Mouse (Mus musculus): ENCODE measurements around the gene Kcnk12. TPM values are rescaled to one million over a fixed set of nuclear protein-coding genes. Genes with fewer than 3 reads are reported as not detected.

The Kcnk12 gene
- polyA plus RNA-seq, 1 experiment from 2014 or later, result not detected

GRCm38 (mm10) chr17:87823031-87823430, 25.2 kb upstream of the Kcnk12 start:
- ATAC-seq (ENCODE audit: insufficient number of reproducible peaks, insufficient read depth, low FRiP score, low read depth), result no peak
- no peak overlapping the region for H3K9ac ChIP-seq (ENCODE audit: low read length)
- no peak overlapping the region for H3K27ac ChIP-seq (replicated peaks in 1 of 2; ENCODE audit: control insufficient read depth in 1 of 2, insufficient read depth in 1 of 2, low read depth in 2 of 2, low read length in 2 of 2)
- no peak overlapping the region for H3K4me3 ChIP-seq (ENCODE audit: control insufficient read depth in 1 of 2, insufficient read depth in 1 of 2, low read depth in 1 of 2, low read length in 2 of 2)
- H3K9me3 ChIP-seq (ENCODE audit: control insufficient read depth, low read length), result peaks cover 6% of the 10 kb centered on the region
- H3K27me3 ChIP-seq (ENCODE audit: control insufficient read depth, insufficient read depth, low read length), result peaks cover 19% of the 10 kb centered on the region
- H3K4me2 ChIP-seq (ENCODE audit: low read length), result no peak overlapping the region
- no peaks in the 10 kb centered on the region for H3K36me3 ChIP-seq (ENCODE audit: control insufficient read depth, insufficient read depth, low read length)
- H3K4me1 ChIP-seq (ENCODE audit: control insufficient read depth in 2 of 2, insufficient read depth in 2 of 2, low read length in 2 of 2), result peaks cover 0 to 8% of the 10 kb centered on the region in 2 experiments; a peak in 2 of 4 replicates
- 67% methylated on average over 3 of the region's 3 CpGs for WGBS

- no peaks in the 10 kb centered on the region for H3K4me1 ChIP-seq (ENCODE audit: control insufficient read depth in 2 of 2, insufficient read depth in 2 of 2, low read length in 2 of 2)
- no peak overlapping the region for H3K9ac ChIP-seq (ENCODE audit: low read length)
- no peak overlapping the region for H3K27ac ChIP-seq (replicated peaks in 1 of 2; ENCODE audit: control insufficient read depth in 1 of 2, insufficient read depth in 1 of 2, low read depth in 2 of 2, low read length in 2 of 2)
- 80% methylated on average over 2 of the region's 2 CpGs for WGBS
- no peaks in the 10 kb centered on the region for H3K36me3 ChIP-seq (ENCODE audit: control insufficient read depth, insufficient read depth, low read length)
- H3K4me3 ChIP-seq (ENCODE audit: control insufficient read depth in 1 of 2, insufficient read depth in 1 of 2, low read depth in 1 of 2, low read length in 2 of 2), result no peak overlapping the region
- ATAC-seq (ENCODE audit: insufficient number of reproducible peaks, insufficient read depth, low FRiP score, low read depth), result no peak
- H3K9me3 ChIP-seq (ENCODE audit: control insufficient read depth, low read length), result no peaks in the 10 kb centered on the region
- H3K4me2 ChIP-seq (ENCODE audit: low read length), result no peak overlapping the region
- no peaks in the 10 kb centered on the region for H3K27me3 ChIP-seq (ENCODE audit: control insufficient read depth, insufficient read depth, low read length)
These were observed 11.8 kb upstream of the Kcnk12 start for GRCm38 (mm10) chr17:87809556-87809955.

GRCm38 (mm10) chr17:87799948-87800340, 2.1 kb upstream of the Kcnk12 start:
- Histone ChIP-seq H3K27me3 (ENCODE audit: control insufficient read depth, insufficient read depth, low read length) (peaks cover 55% of the 10 kb centered on the region), H3K9ac (ENCODE audit: low read length) (no peak overlapping the region), H3K4me2 (ENCODE audit: low read length) (no peak overlapping the region), H3K9me3 (ENCODE audit: control insufficient read depth, low read length) (no peaks in the 10 kb centered on the region), H3K36me3 (ENCODE audit: control insufficient read depth, insufficient read depth, low read length) (no peaks in the 10 kb centered on the region), H3K4me1 (ENCODE audit: control insufficient read depth in 2 of 2, insufficient read depth in 2 of 2, low read length in 2 of 2) (peaks cover 2 to 18% of the 10 kb centered on the region in 2 experiments; a peak in 3 of 4 replicates), H3K4me3 (ENCODE audit: control insufficient read depth in 1 of 2, insufficient read depth in 1 of 2, low read depth in 1 of 2, low read length in 2 of 2) (no peak overlapping the region), H3K27ac (replicated peaks in 1 of 2; ENCODE audit: control insufficient read depth in 1 of 2, insufficient read depth in 1 of 2, low read depth in 2 of 2, low read length in 2 of 2) (no peak overlapping the region)
- no peak for ATAC-seq (ENCODE audit: insufficient number of reproducible peaks, insufficient read depth, low FRiP score, low read depth)
- 70% methylated on average over 3 of the region's 3 CpGs for WGBS

GRCm38 (mm10) chr17:87799212-87799947, 1.6 kb upstream of the Kcnk12 start:
- 61% methylated on average over 13 of the region's 13 CpGs for WGBS
- H3K4me3 ChIP-seq (ENCODE audit: control insufficient read depth in 1 of 2, insufficient read depth in 1 of 2, low read depth in 1 of 2, low read length in 2 of 2), result no peak overlapping the region
- peaks cover 60% of the 10 kb centered on the region for H3K27me3 ChIP-seq (ENCODE audit: control insufficient read depth, insufficient read depth, low read length)

GRCm38 (mm10) chr17:87798423-87798941, 688 bp upstream of the Kcnk12 start:
- Histone ChIP-seq H3K4me2 (ENCODE audit: low read length) (peak overlapping the region; percentile 68), H3K27me3 (ENCODE audit: control insufficient read depth, insufficient read depth, low read length) (peaks cover 65% of the 10 kb centered on the region), H3K9me3 (ENCODE audit: control insufficient read depth, low read length) (no peaks in the 10 kb centered on the region), H3K4me3 (ENCODE audit: control insufficient read depth in 1 of 2, insufficient read depth in 1 of 2, low read depth in 1 of 2, low read length in 2 of 2) (peak overlapping the region; percentile 30 to 42), H3K4me1 (ENCODE audit: control insufficient read depth in 2 of 2, insufficient read depth in 2 of 2, low read length in 2 of 2) (peaks cover 3 to 18% of the 10 kb centered on the region in 2 experiments), H3K27ac (replicated peaks in 1 of 2; ENCODE audit: control insufficient read depth in 1 of 2, insufficient read depth in 1 of 2, low read depth in 2 of 2, low read length in 2 of 2) (no peak overlapping the region), H3K36me3 (ENCODE audit: control insufficient read depth, insufficient read depth, low read length) (no peaks in the 10 kb centered on the region), H3K9ac (ENCODE audit: low read length) (no peak overlapping the region)
- 1% methylated on average over 36 of the region's 40 CpGs for WGBS
- ATAC-seq (ENCODE audit: insufficient number of reproducible peaks, insufficient read depth, low FRiP score, low read depth), result peak; percentile 35; the same call in 1 of the 2 replicates

More at GRCm38 (mm10) chr17:87799212-87799947, 1.6 kb upstream of the Kcnk12 start:
- Histone ChIP-seq H3K4me1 (ENCODE audit: control insufficient read depth in 2 of 2, insufficient read depth in 2 of 2, low read length in 2 of 2) (peaks cover 2 to 18% of the 10 kb centered on the region in 2 experiments; a peak in 3 of 4 replicates), H3K9ac (ENCODE audit: low read length) (no peak overlapping the region), H3K36me3 (ENCODE audit: control insufficient read depth, insufficient read depth, low read length) (no peaks in the 10 kb centered on the region), H3K4me2 (ENCODE audit: low read length) (no peak overlapping the region), H3K9me3 (ENCODE audit: control insufficient read depth, low read length) (no peaks in the 10 kb centered on the region), H3K27ac (replicated peaks in 1 of 2; ENCODE audit: control insufficient read depth in 1 of 2, insufficient read depth in 1 of 2, low read depth in 2 of 2, low read length in 2 of 2) (no peak overlapping the region)
- no peak for ATAC-seq (ENCODE audit: insufficient number of reproducible peaks, insufficient read depth, low FRiP score, low read depth)

- H3K4me3 ChIP-seq (ENCODE audit: control insufficient read depth in 1 of 2, insufficient read depth in 1 of 2, low read depth in 1 of 2, low read length in 2 of 2), result peak overlapping the region; percentile 35 to 42
- no peaks in the 10 kb centered on the region for H3K9me3 ChIP-seq (ENCODE audit: control insufficient read depth, low read length)
- H3K4me1 ChIP-seq (ENCODE audit: control insufficient read depth in 2 of 2, insufficient read depth in 2 of 2, low read length in 2 of 2), result peaks cover 6 to 18% of the 10 kb centered on the region in 2 experiments
- H3K9ac ChIP-seq (ENCODE audit: low read length), result no peak overlapping the region
- H3K4me2 ChIP-seq (ENCODE audit: low read length), result peak overlapping the region; percentile 68
- no peak for ATAC-seq (ENCODE audit: insufficient number of reproducible peaks, insufficient read depth, low FRiP score, low read depth)
- WGBS, result 1% methylated on average over 72 of the region's 72 CpGs
- no peak overlapping the region for H3K27ac ChIP-seq (replicated peaks in 1 of 2; ENCODE audit: control insufficient read depth in 1 of 2, insufficient read depth in 1 of 2, low read depth in 2 of 2, low read length in 2 of 2)
- H3K36me3 ChIP-seq (ENCODE audit: control insufficient read depth, insufficient read depth, low read length), result no peaks in the 10 kb centered on the region
- peaks cover 65% of the 10 kb centered on the region for H3K27me3 ChIP-seq (ENCODE audit: control insufficient read depth, insufficient read depth, low read length)
These were observed 845 bp downstream of the Kcnk12 start for GRCm38 (mm10) chr17:87796881-87797416.

GRCm38 (mm10) chr17:87795927-87796714, 1.7 kb downstream of the Kcnk12 start:
- H3K4me1 ChIP-seq (ENCODE audit: control insufficient read depth in 2 of 2, insufficient read depth in 2 of 2, low read length in 2 of 2), result peaks cover 6 to 18% of the 10 kb centered on the region in 2 experiments
- peak overlapping the region in 1 of 2 experiments; percentile 42; a peak in 1 of 4 replicates for H3K4me3 ChIP-seq (ENCODE audit: control insufficient read depth in 1 of 2, insufficient read depth in 1 of 2, low read depth in 1 of 2, low read length in 2 of 2)
- peak overlapping the region; percentile 68 for H3K4me2 ChIP-seq (ENCODE audit: low read length)
- H3K27me3 ChIP-seq (ENCODE audit: control insufficient read depth, insufficient read depth, low read length), result peaks cover 67% of the 10 kb centered on the region
- no peak for ATAC-seq (ENCODE audit: insufficient number of reproducible peaks, insufficient read depth, low FRiP score, low read depth)
- H3K9me3 ChIP-seq (ENCODE audit: control insufficient read depth, low read length), result no peaks in the 10 kb centered on the region
- no peak overlapping the region for H3K27ac ChIP-seq (replicated peaks in 1 of 2; ENCODE audit: control insufficient read depth in 1 of 2, insufficient read depth in 1 of 2, low read depth in 2 of 2, low read length in 2 of 2)
- no peak overlapping the region for H3K9ac ChIP-seq (ENCODE audit: low read length)
- H3K36me3 ChIP-seq (ENCODE audit: control insufficient read depth, insufficient read depth, low read length), result no peaks in the 10 kb centered on the region
- WGBS, result 28% methylated on average over 12 of the region's 12 CpGs
